Comparison of ENCODE assay signal across 12 mouse cellular contexts in the genomic region with DNA sequence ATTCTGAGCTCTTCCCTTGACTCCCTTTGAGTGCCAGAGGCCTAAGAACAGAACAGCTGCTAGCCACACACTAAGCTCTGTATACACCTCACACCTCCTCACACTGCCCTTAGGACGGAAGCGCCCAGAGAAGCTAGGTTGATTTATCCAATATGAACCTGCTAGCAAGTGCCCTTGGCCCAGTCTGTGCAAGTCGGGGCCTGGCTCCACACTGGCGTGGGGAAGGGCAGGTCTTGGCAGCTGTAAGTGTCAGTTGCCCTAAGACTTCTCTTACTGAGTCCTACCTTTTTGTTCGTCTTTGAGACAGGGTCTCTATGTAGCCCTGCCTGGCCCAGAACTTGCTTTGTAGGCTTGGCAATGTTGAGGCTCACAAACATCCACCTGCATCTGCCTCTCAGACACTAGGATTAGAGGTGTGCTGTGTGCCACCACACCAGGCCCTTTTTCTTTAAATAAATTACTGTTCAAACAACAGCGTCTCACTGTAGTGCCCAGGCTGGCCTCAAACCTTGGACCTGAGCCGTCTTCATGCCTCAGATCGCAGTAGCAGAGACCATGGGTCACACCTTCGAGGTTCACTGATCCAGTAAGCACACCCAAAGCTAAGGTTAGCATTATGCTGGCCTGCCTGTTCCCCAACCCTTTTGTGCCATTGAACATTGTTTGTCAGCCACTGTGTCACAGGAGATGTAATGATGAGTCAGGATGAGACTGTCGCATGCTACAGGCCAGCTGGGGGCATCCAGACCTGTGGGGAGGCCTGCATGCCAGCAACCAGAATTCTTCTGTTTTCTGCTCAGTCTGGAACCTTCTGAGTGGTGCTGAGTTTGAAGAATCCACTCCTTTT. TPM values are rescaled to one million over a fixed set of nuclear protein-coding genes. Genes with fewer than 3 reads are reported as not detected.
DNase-seq lines count a peak whose midpoint lies in the region; ATAC-seq and TF ChIP-seq lines count a peak whose summit lies in the region.
"Had no signal": no experiment of that assay in that cellular context is flagged by ENCODE, and none has a peak within 500 bp of the region (broad histone marks: within the 10 kb centered on the region; RNA-seq: fewer than 3 reads in every experiment).

No protein-coding gene starts in this region.

- no peak overlapping the region for H3K4me2 ChIP-seq in heart, embryonic 13.5 days
- no peak overlapping the region for H3K4me2 ChIP-seq in lung, embryonic 14.5 days
- no peak overlapping the region for H3K4me2 ChIP-seq in liver, embryonic 15.5 days
- H3K4me2 ChIP-seq: limb, embryonic 15.5 days; stomach, embryonic 15.5 days had no signal

- H3K27me3 ChIP-seq in heart, embryonic 13.5 days (replicated peaks) = no peaks in the 10 kb centered on the region
- H3K27me3 ChIP-seq in heart, adult 2 months (ENCODE audit: control insufficient read depth, insufficient read depth, low read length) = no peaks in the 10 kb centered on the region
- H3K27me3 ChIP-seq in lung, embryonic 14.5 days (ENCODE audit: insufficient read depth, low read length) = no peaks in the 10 kb centered on the region
- no peaks in the 10 kb centered on the region for H3K27me3 ChIP-seq in liver, embryonic 15.5 days
- H3K27me3 ChIP-seq in cerebellum, adult 2 months (ENCODE audit: control insufficient read depth, insufficient read depth, low read length) = no peaks in the 10 kb centered on the region
- H3K27me3 ChIP-seq: limb, embryonic 15.5 days; Patski; stomach, embryonic 15.5 days had no signal

- H3K4me1 ChIP-seq in heart, embryonic 13.5 days = peaks cover 25% of the 10 kb centered on the region
- peaks cover 14% of the 10 kb centered on the region for H3K4me1 ChIP-seq in heart, adult 2 months (ENCODE audit: control insufficient read depth, insufficient read depth, low read length)
- peaks cover 7% of the 10 kb centered on the region for H3K4me1 ChIP-seq in lung, embryonic 14.5 days (ENCODE audit: insufficient read depth)
- peaks cover 87% of the 10 kb centered on the region for H3K4me1 ChIP-seq in liver, embryonic 15.5 days (replicated peaks)
- peaks cover 16% of the 10 kb centered on the region for H3K4me1 ChIP-seq in cerebellum, adult 2 months (ENCODE audit: control insufficient read depth, insufficient read depth, low read length)

- H3K79me2 ChIP-seq in heart, adult 2 months (replicated peaks; ENCODE audit: control insufficient read depth, insufficient read depth, low read length) = peaks cover 10% of the 10 kb centered on the region; the same call in 1 of the 2 replicates

- no peak for TF ChIP-seq CTCF in heart, adult 2 months (IDR thresholded peaks at IDR 0.05)
- no peak for TF ChIP-seq CTCF in lung, embryonic 14.5 days (IDR thresholded peaks at IDR 0.05; ENCODE audit: low read depth)
- TF ChIP-seq CTCF in cerebellum, adult 2 months (IDR thresholded peaks at IDR 0.05; ENCODE audit: borderline replicate concordance, insufficient read depth, low read depth, low read length) = no peak

- WGBS in heart, embryonic 13.5 days = 89% methylated on average over 10 of the region's 10 CpGs
- 88% methylated on average over 10 of the region's 10 CpGs for WGBS in heart, adult 2 months
- 85% methylated on average over 10 of the region's 10 CpGs for WGBS in lung, embryonic 14.5 days
- WGBS in liver, embryonic 15.5 days (ENCODE audit: insufficient replicate concordance) = 84% methylated on average over 10 of the region's 10 CpGs
- WGBS in cerebellum, adult 2 months = 74% methylated on average over 10 of the region's 10 CpGs

- no peak for TF ChIP-seq POLR2A in heart, adult 2 months (IDR thresholded peaks at IDR 0.05; ENCODE audit: insufficient read depth, low read depth, low read length)
- no peak for TF ChIP-seq POLR2A in cerebellum, adult 2 months (IDR thresholded peaks at IDR 0.05; ENCODE audit: borderline replicate concordance, insufficient read depth, low read length)

- 0 out of 2 replicates have a peak overlapping the region, but pooled peaks have one; percentile 14 for H3K9ac ChIP-seq in heart, embryonic 13.5 days
- H3K9ac ChIP-seq in heart, adult 2 months (ENCODE audit: low read depth, low read length) = no peak overlapping the region
- peak overlapping the region; percentile 16; the same call in 1 of the 2 replicates for H3K9ac ChIP-seq in lung, embryonic 14.5 days
- no peak overlapping the region for H3K9ac ChIP-seq in liver, embryonic 15.5 days
- H3K9ac ChIP-seq: limb, embryonic 15.5 days; stomach, embryonic 15.5 days had no signal

- peaks cover 21% of the 10 kb centered on the region for H3K36me3 ChIP-seq in heart, embryonic 13.5 days
- H3K36me3 ChIP-seq in heart, adult 2 months (ENCODE audit: control insufficient read depth, insufficient read depth, low read length) = no peaks in the 10 kb centered on the region
- H3K36me3 ChIP-seq in lung, embryonic 14.5 days (ENCODE audit: insufficient read depth) = peaks cover 18% of the 10 kb centered on the region; the same call in 1 of the 2 replicates
- peaks cover 25% of the 10 kb centered on the region for H3K36me3 ChIP-seq in liver, embryonic 15.5 days (replicated peaks)

- no peak overlapping the region for H3K4me3 ChIP-seq in heart, embryonic 13.5 days
- H3K4me3 ChIP-seq in heart, adult 2 months = no peak overlapping the region
- no peak overlapping the region for H3K4me3 ChIP-seq in lung, embryonic 14.5 days (ENCODE audit: low read depth, low read length)
- H3K4me3 ChIP-seq in liver, embryonic 15.5 days (replicated peaks) = no peak overlapping the region
- no peak overlapping the region for H3K4me3 ChIP-seq in cerebellum, adult 2 months (replicated peaks; ENCODE audit: insufficient read depth, low read depth, low read length)
- H3K4me3 ChIP-seq: limb, embryonic 15.5 days; stomach, embryonic 15.5 days had no signal

- H3K27ac ChIP-seq in heart, embryonic 13.5 days (replicated peaks) = no peak overlapping the region
- no peak overlapping the region for H3K27ac ChIP-seq in heart, adult 2 months
- H3K27ac ChIP-seq in lung, embryonic 14.5 days (ENCODE audit: low read depth) = no peak overlapping the region
- peak overlapping the region; percentile 67 for H3K27ac ChIP-seq in liver, embryonic 15.5 days (replicated peaks)
- H3K27ac ChIP-seq in cerebellum, adult 2 months (ENCODE audit: insufficient read depth, low read length) = no peak overlapping the region
- H3K27ac ChIP-seq: limb, embryonic 15.5 days; stomach, embryonic 15.5 days had no signal

- DNase-seq in heart, adult 2 months = no peak
- DNase-seq in lung, embryonic 14.5 days = no peak
- DNase-seq in lung, postnatal 14 days = no peak
- DNase-seq in kidney, adult 8-10 months = peak; percentile 70
- no peak for DNase-seq in c-Kit-positive CD71-positive TER-119-positive erythroid progenitor cells, embryonic 14.5 days (ENCODE audit: low spot score)
- DNase-seq in cerebellum, adult 2 months = no peak
- DNase-seq: layer of hippocampus, postnatal 36 days had no signal

- no peak for ATAC-seq in heart, embryonic 13.5 days (ENCODE audit: extremely low read depth, insufficient number of reproducible peaks, low FRiP score, low TSS enrichment)
- ATAC-seq in lung, embryonic 14.5 days (ENCODE audit: insufficient read depth) = no peak
- ATAC-seq in liver, embryonic 15.5 days (ENCODE audit: insufficient read depth) = no peak
- ATAC-seq: Patski had no signal

- intact Hi-C loops in heart, adult 2 months (cut with DNase I) = no loop called here

- no peaks in the 10 kb centered on the region for H3K9me3 ChIP-seq in heart, embryonic 13.5 days
- no peaks in the 10 kb centered on the region for H3K9me3 ChIP-seq in lung, embryonic 14.5 days (ENCODE audit: low read depth, low read length)
- H3K9me3 ChIP-seq in liver, embryonic 15.5 days (replicated peaks) = no peaks in the 10 kb centered on the region
- H3K9me3 ChIP-seq: limb, embryonic 15.5 days; stomach, embryonic 15.5 days had no signal

- no peak for TF ChIP-seq EP300 in heart, adult 2 months (IDR thresholded peaks at IDR 0.05; ENCODE audit: insufficient read depth, low read depth, low read length)

RNA-seq across cellular contexts. Expression of a gene that starts 5.2 kb away (rescaled TPM):
- 22.9 and 23.7 TPM in 2 replicates for polyA plus RNA-seq in heart, embryonic 13.5 days (2015; fragmentation: Nextera tagmentation; extraction: Ambion mirVana)
- total RNA-seq in heart, adult 2 months (2021) = 10 to 100 TPM; 36.8 to 45.4 TPM
- 32.9 and 39.2 TPM in 2 replicates for polyA plus RNA-seq in heart, adult 2 months (2012; rRNA removed)
- 26.7 and 28.1 TPM in 2 replicates for polyA plus RNA-seq in lung, embryonic 14.5 days (2014; fragmentation: Nextera tagmentation; extraction: Ambion mirVana)
- 14.3 and 15.0 TPM in 2 replicates for polyA plus RNA-seq in liver, embryonic 15.5 days (2015; fragmentation: Nextera tagmentation; extraction: Ambion mirVana)
- 48.6 and 52.3 TPM in 2 replicates for polyA plus RNA-seq in cerebellum, adult 2 months (2012; rRNA removed)

Comparison
In these comparisons a context has a peak if more than half of its experiments do, and no peak if none do; other contexts are left out.
1. H3K9ac ChIP-seq: peak in heart, embryonic 13.5 days (single experiment) and lung, embryonic 14.5 days (single experiment); none in heart, adult 2 months (single experiment) and liver, embryonic 15.5 days (single experiment).
2. DNase-seq: peak in kidney, adult 8-10 months (2 of 2); none in heart, adult 2 months (0 of 2), lung, embryonic 14.5 days (single experiment), lung, postnatal 14 days (single experiment), c-Kit-positive CD71-positive TER-119-positive erythroid progenitor cells, embryonic 14.5 days (single experiment) and cerebellum, adult 2 months (0 of 2).